Mouse (Mus musculus): ENCODE results near the gene Syt11.
"Not testable (repeated sequence)": the region's sequence is repeated elsewhere in the genome, so short reads cannot be mapped to it uniquely, and the experiment has no call there.

Gene Syt11

GRCm38 (mm10) chr3:88736556-88736955 is 38.4 kb downstream of the Syt11 start:
- no peak for DNase-seq (ENCODE audit: low spot score)

- peak; percentile 62 for DNase-seq (ENCODE audit: low spot score)
Measured at GRCm38 (mm10) chr3:88719098-88719497, 55.9 kb downstream of the Syt11 start.

- no peak for DNase-seq (ENCODE audit: low spot score)
Measured at GRCm38 (mm10) chr3:88717831-88718230, 57.1 kb downstream of the Syt11 start.

GRCm38 (mm10) chr3:88717198-88717798 is 57.7 kb downstream of the Syt11 start:
- DNase-seq (ENCODE audit: low spot score) = peak; percentile 55

GRCm38 (mm10) chr3:88716399-88717197 is 58.4 kb downstream of the Syt11 start, which contains the start of gene Rit1:
Gene Rit1, plus strand, starts transcription at chr3:88716838.
- peak; percentile 84 for DNase-seq (ENCODE audit: low spot score)

GRCm38 (mm10) chr3:88715716-88716115 is 59.2 kb downstream of the Syt11 start:
- not testable (repeated sequence) for DNase-seq (ENCODE audit: low spot score)

- DNase-seq (ENCODE audit: low spot score) = no peak
Measured at GRCm38 (mm10) chr3:88714725-88715124, 60.2 kb downstream of the Syt11 start.

- DNase-seq (ENCODE audit: low spot score) = no peak
Measured at GRCm38 (mm10) chr3:88713709-88714108, 61.3 kb downstream of the Syt11 start.

GRCm38 (mm10) chr3:88701222-88701621 is 73.7 kb downstream of the Syt11 start:
- DNase-seq (ENCODE audit: low spot score) = no peak

- no peak for DNase-seq (ENCODE audit: low spot score)
Measured at GRCm38 (mm10) chr3:88700247-88700646, 74.7 kb downstream of the Syt11 start.

GRCm38 (mm10) chr3:88698834-88699233 is 76.1 kb downstream of the Syt11 start:
- DNase-seq (ENCODE audit: low spot score) = no peak

GRCm38 (mm10) chr3:88698051-88698450 is 76.9 kb downstream of the Syt11 start:
- DNase-seq (ENCODE audit: low spot score) = no peak

- DNase-seq (ENCODE audit: low spot score) = no peak
Measured at GRCm38 (mm10) chr3:88695545-88695944, 79.4 kb downstream of the Syt11 start.
